Mouse (Mus musculus) heart, postnatal 0 days (tissue): ENCODE measurements around the gene Hnrnph1.

ENCODE experiments used
- CTCF ChIP-seq: IDR thresholded peaks from 2 replicates; pipeline ENCODE4 v1.5.1; 2016; ENCODE audit warnings: antibody characterized with exemption, control low read depth, low read depth
- EP300 ChIP-seq: IDR thresholded peaks from 2 replicates; pipeline ENCODE4 v1.6.1; 2016; ENCODE audit warnings: antibody characterized with exemption, low read depth

DNA sequence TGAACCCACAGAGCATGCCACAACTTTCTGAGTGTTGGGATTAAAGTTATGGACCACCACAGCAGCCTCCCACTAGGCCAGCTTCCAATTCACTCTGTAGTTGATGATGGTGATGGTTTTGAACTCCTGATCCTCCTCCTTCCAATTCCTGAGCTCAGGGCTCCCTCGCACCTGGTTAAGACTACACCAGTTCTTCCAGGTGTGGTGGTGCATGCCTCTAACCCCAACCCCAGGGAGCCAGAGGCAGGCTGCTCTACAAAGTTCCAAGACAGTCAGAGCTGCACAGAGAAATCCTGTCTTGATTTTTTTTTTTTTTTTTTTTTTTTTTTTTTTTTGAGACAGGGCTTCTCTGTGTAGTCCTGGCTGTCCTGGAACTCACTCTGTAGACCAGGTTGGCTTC, 3.2 kb upstream of the Hnrnph1 start:
- TF ChIP-seq CTCF, result no peak
- TF ChIP-seq EP300, result no peak
